Mouse (Mus musculus): Measurements from ENCODE around the gene Lcp2.

The Lcp2 gene

DNA sequence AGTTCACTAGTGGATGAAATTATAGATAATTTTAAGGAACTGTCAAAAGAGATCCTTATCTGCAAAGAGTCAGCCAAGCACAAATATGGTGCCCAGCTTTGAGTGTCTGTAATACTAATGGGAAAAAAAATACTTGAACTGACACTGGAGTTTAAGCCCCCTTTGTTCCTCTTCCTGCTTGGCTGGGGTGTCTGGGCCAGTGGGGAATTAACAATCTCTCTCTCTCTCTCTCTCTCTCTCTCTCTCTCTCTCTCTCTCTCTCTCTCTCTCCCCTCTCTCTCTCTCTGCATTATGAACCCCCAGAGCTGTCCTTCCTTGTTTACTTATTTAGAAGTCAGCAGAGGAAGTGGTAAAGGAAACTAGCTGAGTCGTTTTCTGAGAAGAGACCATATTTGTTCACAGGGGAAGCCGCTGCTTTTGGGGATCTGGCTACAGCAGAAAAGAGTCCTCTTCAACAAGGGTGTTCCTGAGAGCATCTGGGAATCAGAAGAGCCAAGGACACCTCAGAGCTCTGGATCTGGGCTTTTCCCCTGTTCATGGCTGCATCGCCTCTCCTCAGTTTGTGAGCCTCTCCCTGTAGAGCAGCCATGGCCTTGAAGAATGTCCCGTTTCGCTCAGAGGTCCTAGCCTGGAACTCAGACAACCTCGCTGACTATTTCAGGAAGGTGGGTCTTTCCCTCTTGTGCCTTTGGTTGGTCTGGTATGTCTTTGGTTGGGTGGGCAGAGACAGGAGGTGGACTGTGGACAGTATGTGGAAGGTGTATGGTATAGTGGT, at the start of gene Lcp2:
Gene Lcp2, plus strand, starts transcription at position 154 of the 775 bp plus-strand sequence.
- DNase-seq = no peak

GRCm38 (mm10) chr11:33998244-33998643, 48.5 kb upstream of the Lcp2 start:
- DNase-seq = no peak

DNA sequence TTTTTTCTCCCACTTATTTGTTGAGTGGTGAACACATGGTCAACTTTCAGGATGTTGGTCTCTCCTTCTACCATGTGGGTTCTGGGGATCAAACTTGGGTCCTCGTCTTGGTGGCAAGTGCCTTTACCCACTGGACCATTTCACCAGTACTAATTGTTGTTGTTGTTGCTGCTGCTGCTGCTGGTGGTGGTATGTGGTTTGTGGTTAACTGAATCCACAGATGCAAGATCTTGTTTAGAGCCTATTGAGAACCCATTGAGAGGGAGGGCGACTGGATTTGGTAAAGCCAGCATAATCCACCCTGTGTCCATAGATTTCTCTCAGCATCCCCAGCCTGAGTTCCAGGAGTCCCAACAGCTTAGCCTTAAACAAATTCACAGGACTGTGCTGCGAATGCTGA, 46.3 kb upstream of the Lcp2 start:
- no peak for DNase-seq

GRCm38 (mm10) chr11:34001938-34002592, 44.7 kb upstream of the Lcp2 start:
- peak; percentile 16 to 77 for DNase-seq

DNA sequence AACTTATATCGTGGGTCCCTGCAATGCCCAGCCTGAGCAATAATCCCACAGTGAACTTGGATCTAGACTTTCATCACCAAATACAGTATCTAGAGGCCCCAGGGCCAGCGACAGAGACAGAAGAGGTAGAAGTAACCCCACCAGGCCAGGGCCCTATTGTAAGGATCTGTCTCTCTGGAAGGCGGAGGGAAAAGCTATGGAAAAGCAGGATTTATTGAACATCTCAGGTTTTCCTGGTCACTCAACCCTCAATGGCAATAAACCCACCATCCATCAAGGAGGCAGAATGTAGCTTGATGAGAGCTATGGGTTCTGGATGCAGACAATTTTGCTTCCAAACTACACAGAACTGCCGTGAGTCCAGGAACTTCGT, 44.1 kb upstream of the Lcp2 start:
- no peak for DNase-seq

DNA sequence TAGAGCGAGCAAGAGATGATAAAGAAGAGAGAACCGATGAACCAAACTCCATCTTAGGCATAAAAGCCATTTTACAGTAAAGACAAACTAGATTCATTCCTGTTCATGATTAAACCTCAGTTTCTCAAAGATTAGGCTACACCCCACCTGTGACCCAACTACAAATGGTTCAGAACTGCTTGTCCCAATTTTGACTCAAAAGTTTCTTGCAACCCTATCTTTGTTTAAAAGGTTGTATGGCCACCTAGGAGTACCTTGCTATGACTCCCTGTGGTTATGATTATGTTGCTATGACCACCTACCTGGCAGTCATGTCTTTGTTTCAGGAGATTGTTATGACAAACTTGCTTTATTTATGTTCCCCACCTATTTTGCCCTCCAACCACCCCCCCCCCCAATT, 39.1 kb upstream of the Lcp2 start:
- DNase-seq = no peak

DNA sequence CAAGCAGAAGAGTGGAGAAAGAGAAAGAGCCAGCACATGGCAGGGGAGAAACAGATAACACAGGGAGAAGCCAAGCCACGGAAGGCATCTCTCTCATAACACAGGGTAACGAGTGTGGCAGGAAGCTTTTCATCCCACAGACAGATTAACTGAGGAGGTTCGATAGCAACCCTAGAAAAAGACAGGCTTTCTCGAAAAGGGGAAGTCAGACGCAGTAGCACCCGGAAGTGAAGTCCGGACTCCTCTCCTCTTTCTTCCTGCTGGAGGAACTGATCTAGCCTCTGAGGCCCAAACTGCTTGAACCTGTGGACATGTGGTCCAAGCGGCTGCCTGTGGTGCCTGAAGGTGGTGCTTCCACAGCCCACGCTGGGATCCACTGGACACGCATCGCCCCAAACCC, 38.5 kb upstream of the Lcp2 start:
- DNase-seq = no peak

GRCm38 (mm10) chr11:34008702-34009101, 38.0 kb upstream of the Lcp2 start:
- peak; percentile 43 to 71 for DNase-seq

GRCm38 (mm10) chr11:34009316-34010087, 37.2 kb upstream of the Lcp2 start:
- no peak for DNase-seq

DNA sequence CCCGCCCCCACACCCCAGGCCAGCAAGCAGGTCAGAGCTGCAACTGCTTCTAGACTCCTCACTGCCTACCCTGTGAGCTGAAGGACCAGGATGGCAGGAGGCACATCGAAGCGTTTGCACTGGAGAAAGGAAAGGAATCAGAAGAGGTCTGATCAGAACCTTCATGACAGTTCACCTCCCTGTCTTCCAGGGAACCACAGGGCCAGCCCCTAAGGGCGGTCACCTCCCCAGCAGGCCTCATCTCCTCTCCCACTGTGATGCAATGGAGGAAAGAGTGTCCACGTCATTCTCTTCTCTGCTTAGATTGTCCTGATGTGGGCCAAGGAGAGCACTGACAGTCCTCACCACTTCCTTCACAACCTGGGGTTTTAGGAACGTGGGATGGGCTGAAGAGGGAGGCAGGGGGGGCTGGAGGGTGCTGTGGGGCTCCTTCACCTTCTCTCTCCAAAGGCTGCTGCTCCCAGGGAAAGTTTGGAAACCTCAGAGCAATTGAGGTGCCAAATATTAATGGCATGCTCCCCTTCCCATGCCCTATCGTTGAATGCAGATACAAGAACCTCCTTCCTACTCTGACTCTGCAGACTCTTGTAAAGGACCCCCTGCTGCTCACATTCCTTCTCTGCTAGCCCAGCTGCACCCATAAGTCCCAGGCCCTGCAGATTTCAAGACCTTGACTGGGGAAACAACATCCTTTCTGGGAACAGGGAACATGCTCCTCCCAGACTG, 36.4 kb upstream of the Lcp2 start:
- no peak for DNase-seq

- peak in 1 of 2 experiments; percentile 22 for DNase-seq
These were observed 35.9 kb upstream of the Lcp2 start for GRCm38 (mm10) chr11:34010859-34011172.

DNA sequence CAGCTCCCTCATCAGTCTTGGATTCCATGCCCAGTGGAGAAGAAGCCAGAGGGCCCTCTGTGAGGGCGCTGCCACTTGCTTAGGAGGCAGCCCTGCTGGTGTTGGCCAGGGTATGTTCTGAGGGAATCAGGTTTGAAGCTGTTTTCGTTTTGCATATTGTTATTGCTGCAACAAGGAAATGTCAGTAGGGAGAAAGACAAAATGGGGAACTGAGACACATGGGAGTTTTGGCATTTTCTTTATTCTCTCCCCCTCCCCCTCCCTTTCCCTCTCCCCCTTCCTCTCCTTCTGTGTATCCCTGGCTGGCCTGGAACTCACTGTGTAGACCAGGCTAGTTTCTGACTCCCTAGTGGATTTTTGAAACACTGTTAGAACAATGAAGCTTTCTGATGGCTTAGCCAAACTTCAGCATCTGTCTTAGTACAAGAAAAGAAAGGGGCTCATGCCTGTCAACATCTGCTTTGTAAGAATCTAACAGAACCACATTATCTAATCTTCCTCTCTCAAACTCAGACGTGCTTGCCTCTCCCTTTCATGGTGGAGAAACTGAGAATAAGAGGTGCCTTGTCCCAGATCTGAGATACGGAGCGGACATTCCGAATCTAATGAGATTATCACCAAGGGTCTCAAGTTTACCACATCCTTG, 34.6 kb upstream of the Lcp2 start:
- no peak for DNase-seq

- DNase-seq = no peak
These were observed 21.6 kb upstream of the Lcp2 start for GRCm38 (mm10) chr11:34025091-34025490.

- no peak for DNase-seq
These were observed 17.1 kb upstream of the Lcp2 start for GRCm38 (mm10) chr11:34029658-34030057.

GRCm38 (mm10) chr11:34031015-34031805, 15.5 kb upstream of the Lcp2 start:
- peak; percentile 14 to 19 for DNase-seq

GRCm38 (mm10) chr11:34034008-34034505, 12.7 kb upstream of the Lcp2 start:
- DNase-seq = no peak

GRCm38 (mm10) chr11:34034794-34035193, 11.9 kb upstream of the Lcp2 start:
- no peak for DNase-seq

DNA sequence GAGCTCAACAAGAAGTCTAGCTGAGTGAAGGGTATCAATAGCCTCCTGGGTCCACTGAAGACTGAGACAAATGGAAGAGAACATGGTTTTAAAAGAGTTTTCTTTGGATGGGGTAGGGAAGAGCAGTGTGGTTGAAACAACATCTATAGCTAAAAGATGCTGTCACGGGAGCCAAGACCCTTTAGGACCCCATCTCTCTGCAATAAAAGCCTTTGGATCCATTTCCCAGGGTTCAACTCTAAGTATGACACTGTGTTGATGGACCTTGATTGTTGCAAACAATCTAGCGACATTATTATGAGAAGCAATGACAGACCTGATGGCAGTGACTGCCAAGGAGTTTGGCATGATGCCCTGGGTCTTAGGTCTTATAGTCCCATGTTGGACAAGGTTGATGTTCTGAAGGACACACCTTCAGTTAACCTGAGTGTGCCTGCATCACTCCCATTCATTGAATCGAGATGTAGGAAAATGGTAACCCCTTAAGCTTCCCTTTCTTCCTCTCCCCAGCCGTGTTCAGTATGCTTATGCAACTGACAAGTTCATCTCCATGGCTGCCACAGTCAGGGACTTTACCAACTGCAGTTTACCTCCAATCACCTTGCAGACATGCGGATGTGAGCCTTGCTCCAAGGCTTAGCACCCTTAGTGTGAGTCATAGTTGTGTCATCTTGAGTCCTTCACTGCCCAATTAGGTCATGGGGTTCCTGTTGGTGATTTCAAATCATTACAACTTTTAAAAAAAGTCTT, 10.6 kb upstream of the Lcp2 start:
- no peak for DNase-seq

DNA sequence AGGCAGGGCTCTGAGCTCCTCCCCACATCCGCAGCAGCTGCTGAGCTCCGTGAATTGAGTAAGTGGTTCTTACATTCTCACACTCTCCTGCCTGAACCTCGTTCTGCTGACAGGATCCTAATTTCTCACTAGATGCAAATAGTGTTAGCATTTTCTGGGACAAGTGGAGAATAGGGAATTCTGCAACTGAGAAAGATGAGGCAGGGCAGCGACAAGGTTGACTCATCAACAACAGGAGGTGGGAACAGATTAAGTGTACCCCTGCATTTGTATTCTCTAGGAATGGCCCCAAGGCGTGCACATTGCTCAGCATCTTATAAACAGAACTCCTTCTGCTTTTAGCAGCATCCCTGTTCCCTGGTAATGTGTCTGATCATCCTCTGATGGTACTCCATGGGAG, 6.7 kb upstream of the Lcp2 start:
- no peak for DNase-seq

- DNase-seq = no peak
These were observed 3.9 kb upstream of the Lcp2 start for GRCm38 (mm10) chr11:34042808-34043207.

DNA sequence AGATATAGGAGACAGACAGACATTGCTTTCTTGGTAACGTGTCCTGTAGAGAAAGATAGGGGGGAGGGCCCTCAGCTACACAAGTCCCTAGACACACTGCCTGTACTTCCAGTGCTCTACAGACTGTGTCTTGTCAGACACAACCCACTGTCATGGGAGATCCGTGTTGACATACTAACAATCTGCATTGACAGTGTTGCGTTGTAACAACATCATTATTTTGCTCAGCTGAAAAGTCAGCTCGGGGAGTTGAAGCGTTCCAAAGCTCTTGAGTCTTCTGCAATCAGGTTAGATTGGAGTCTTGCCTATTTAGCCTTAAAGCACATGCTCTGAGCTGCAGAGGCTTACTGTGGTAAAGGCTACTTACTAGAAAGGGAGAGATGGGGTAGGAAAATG, 820 bp downstream of the Lcp2 start:
- no peak for DNase-seq
